Mouse (Mus musculus) liver (tissue): ENCODE results near the gene Gpr107.

Experiments used
- DNase-seq: peaks from one replicate; pipeline ENCODE4 v3.0.0-alpha.2; 2020; ENCODE audit warnings: mixed read lengths

Gpr107 gene

DNA sequence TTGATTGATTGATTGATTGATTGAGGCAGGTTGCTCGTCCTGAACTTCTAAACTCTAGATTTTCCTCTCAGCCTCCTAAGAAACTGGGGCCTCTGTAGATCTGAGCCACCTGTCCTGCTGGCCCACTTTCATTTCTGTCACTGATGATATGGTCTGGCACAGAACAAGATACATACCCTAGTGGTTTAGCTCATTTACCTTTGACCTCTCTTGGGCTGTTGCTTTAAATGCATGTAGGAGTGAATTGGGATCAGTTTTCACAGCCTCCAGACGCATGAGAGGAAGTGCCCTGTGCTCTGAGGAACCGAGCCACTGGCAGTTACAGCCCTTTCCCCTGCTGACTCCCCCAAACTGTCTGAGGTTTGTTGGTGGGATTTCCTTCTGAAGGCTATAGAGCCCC, 50.2 kb downstream of the Gpr107 start:
- no peak for DNase-seq

DNA sequence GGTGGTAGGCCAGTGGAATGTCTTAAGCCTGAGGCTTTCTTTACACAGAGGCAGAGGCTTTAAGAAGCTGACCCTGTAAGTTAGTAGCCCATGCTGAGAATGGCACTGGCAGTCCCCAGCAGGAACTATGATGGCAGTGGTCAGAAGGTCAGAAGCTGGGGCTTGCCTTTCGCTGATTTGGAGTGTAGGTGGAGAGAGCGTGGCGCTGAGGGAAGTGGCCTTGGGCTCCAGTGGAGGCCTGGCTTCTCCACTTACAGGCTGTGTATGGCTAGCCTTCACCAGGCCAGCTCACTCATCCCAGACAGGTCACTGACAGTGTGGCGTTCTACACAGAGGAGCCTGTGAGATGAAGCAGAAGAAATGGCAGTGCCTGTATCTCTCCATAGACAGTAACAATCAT, 50.8 kb downstream of the Gpr107 start:
- DNase-seq, result no peak

DNA sequence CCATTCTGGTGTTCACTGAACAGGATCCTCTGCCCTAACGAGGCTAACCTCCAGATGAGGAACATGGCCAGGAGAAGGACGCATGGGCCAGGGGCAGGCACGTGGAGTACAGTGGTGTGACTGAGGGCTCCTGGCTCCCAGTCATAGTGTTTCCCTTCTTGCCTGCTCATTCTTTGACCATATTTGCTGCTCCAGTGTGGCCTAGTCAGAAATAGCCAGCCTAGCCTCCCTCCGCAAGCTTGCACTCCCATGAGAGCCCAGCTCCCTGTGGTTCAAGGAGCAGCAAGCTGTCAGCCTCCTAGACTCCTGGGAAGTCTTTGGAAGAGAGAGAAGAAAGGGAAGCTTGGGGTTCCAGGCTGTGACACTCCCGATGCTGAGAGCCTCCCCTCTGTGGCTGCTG, 52.6 kb downstream of the Gpr107 start:
- DNase-seq, result no peak

DNA sequence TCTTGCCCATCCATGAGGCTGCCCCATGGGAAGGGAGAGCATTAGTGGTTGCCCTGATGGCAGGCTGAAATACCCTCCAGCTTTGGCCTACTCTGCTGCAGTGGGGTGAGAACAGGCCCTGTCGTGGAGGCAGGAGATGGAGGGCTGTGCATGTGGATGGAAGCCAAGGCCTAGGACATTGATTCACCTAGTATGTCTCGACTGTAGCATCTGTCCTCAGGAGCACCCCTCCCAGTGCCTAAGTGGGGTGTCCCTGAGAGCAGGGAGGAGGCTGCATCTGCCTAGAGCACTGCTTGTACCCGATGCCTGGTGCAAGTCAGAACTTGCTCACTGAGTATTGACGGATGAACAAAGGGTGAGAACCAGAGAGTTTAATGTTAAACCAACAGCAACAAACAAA, 54.1 kb downstream of the Gpr107 start:
- DNase-seq, result no peak

DNA sequence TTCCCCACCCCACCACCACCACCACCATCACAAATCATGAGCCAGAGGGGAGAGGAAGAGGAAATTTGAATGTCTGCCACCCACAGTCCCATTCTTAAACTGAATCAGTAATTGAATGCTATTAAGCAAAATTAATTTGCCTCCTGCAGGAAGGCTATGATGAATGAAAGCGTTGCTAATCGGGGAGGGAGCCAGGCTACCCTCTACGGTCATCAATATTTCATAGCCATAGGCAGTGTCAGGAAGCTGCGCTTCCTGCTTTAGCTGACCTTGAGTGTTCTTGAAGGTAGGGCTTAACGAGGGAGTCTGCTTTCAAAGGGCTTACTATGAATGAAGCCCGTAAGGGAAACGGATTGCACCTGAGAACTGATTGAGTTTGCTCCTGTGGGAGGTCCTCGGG, 54.8 kb downstream of the Gpr107 start:
- DNase-seq, result no peak

DNA sequence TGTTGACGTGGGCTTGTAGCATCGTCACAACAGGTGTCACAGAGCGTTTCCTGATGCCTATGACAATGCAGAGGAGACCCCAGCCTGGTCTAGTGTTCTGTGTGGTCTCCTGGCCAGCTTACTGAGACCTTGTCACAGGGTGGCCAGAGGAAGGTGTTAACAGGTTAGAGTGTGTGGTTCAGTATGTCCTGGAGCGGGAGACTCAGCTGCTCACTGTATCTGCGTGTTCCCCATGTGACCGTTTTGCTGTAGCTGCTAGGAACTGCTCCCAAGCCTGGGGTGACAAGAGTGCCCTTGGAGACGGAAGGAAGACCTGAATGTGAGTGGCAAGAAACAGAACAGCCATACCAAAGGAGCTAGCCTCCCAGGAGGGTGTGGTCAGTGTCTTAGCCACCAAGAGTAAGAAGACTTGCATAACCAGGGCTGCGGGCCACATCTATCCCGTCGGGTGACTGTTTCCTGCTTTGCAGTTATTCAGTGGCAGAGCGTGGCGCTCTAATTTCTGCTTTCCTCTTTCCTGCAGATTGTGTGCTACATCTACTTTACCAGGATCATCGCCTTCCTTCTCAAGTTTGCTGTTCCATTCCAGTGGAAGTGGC, 56.5 kb downstream of the Gpr107 start:
- no peak for DNase-seq

DNA sequence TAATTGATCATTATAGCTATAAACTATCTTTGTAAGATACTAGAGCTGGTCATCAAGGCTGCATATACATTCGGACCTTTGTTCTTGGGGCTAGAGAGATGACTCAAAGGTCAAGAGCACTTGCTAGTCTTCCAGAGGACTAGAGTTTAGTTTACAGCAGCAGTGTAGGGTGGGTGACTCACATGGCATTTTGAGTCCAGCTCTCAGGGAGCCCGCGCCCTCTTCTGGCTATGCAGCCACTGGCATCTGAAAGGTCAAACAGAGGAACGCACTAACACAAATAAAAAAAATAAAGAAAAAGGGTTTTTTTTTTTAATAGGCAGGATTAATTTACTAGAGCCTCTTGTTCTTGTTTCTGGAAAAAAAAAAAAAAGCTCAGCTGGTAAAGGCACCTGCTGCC, 57.4 kb downstream of the Gpr107 start:
- no peak for DNase-seq

DNA sequence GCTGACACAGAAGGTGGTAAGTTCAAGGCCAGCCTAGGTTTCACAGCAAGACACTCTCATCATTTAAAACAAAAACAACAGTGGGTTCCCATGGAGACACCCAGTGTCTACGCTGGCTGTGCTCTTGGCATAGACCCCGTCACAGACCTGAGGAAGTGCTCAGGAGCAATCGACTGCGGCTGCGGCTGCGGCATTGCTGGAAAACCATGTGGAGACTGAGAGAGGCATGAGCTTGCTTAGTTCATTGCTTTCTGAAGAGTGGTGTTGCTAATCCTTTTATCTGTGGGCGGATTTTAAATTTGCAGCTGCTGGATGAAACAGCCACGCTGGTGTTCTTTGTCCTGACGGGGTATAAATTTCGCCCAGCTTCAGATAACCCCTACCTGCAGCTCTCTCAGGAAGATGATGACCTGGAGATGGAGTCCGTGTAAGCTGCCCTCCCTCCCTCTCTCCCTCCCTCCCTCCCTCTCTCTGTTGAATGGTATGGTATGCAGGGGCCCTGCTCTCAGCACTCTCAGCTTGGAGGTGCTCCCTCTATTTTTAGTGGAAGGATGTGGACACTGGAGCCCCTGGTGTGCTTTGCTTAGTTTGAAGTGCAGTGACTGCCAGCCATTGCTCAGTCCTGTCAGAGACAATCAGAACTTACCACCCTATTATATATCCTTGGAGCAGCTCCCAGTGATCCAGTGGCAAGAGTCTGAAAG, 58.2 kb downstream of the Gpr107 start:
- no peak for DNase-seq

DNA sequence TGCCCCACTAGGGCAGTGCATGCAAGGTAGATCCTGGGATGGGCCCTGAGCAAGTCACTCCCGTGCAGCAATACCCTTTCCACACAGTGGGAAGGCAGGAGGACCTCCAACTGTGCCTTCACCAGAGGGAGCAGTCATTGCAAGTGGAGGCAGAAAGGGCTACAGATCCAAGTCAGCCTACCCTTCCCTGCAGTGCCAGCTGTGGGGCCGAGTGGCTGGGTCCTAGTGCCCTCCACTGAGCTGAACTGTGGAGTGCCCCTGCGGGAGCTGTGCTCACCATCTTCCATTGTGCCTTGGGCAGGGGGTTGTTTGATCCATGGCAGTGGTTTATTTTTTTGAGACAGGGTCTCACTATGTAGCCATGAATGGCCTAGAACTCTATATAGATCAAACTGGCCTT, 59.1 kb downstream of the Gpr107 start:
- no peak for DNase-seq

DNA sequence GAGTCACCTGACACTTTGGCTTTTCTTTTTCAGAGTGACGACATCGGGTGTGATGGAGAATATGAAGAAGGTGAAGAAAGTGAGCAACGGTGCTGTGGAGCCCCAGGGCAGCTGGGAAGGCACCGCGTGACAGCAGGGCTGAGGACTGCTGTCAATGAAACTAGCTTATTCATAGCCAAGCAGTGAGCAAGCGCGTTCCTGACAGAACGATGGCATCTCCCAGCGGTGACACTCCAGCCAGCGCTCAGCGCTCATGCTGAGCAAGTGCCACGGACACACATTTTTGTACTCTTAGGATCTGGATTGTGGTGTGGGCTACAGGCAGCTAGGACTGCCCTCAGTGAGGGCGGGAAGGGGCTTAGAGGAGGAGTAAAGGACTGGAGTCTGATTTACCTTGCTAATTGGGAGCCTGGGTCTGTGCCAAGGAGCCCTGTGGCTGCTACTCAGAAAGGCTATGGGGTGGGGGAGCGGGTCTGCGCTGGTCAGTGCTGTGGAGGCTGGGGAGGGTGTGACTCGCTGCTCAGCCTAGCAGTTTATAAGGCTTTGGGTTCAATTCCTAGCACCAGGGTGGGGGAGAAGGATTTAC, 62.2 kb downstream of the Gpr107 start:
- no peak for DNase-seq

DNA sequence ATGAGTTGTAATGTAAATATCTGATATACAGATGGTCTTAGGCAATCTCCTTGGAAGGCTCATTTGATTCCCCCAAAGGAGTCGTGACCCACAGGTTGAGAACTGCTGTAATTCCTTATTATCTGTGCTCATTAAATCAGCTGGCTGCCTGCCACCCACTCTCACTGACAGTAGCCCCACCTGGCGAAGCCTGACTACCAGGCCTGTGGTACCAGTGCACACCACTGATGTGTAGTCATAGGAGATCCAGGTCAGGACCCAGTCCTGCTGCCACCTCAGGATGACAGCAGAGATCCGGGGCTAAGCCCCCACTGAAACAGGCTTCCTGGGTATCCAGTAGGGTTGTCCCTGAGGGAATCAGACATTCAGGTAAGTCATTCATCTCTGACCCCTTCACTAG, 66.5 kb downstream of the Gpr107 start:
- no peak for DNase-seq

DNA sequence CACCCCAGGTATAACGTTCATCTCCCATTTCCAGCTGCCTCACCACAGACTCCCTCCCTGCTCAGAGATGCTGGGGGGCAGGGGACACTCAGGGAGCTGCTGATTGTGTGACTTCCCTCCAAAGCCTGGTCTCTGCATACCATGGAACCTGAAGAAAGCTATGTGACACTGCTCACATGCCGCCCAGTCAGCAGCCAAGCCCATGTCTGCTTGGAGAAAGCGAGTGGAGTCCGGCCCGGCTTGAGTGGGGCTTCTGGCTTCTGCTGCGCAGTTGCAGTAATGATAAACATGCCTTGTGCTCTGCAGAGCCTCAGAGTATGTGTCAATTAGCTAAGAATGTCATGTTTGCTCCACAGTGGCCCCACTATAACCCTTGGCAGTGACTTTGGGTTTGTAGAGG, 67.4 kb downstream of the Gpr107 start:
- DNase-seq, result no peak

DNA sequence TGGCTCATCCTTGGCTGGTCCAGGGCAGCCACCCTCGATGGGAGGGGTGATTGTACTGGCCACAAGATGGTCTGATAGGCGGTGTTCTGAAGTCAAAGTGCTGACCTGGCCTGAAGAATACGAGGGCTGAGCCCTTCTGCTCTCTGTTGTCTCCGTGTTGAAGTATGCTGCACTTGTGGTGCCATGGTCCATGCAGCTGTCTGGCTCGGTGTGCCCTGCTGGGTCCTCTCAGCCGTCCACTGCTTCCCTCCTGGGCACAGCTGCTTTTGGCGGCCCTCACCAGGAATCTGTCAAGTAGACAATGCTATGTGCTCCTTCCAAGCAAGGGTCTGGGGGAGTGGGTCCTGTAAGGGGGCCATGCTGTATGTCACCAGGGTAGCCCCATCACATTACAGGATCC, 68.7 kb downstream of the Gpr107 start:
- DNase-seq, result no peak

DNA sequence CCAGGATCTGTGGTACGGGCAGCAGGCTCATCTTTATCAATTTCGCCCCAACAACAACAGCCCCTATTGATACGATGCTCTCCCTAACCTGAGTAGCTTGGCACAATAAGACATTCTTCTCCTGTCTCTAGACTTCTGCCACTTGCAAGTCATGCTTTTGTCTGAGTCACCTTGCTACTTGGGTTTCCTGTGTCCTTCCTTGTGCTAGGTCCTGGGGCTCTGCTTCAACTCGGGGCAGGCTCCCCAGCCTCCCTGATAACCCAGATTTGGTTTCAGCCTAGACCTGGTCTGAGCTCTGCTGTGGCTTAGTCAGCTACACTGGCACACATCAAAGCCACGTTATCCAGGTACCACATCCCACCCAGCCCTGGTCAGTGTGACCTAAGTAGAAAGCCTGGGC, 69.5 kb downstream of the Gpr107 start:
- no peak for DNase-seq

DNA sequence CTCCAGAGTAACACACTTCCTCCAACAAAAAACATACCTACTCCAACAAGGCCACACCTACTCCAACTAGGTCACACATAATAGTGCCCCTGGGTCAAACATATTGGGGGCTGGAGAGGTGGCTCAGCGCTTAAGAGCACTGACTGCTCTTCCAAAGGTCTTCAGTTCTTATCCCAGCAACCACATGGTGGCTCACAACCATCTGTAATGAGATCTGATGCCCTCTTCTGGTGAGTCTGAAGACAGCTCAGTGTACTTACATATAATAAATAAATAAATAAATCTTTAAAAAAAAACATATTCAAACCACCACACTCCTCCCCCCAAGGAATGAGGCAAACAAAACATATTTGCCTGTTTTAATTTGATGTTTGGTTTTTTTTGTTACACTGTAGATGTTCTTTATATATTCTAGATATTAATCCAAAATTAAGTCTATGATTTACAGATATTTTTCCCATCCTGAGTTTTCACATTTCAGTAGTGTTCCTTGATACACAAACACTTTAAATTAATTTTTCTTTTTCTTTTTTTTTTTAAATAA, 76.7 kb downstream of the Gpr107 start:
- no peak for DNase-seq

DNA sequence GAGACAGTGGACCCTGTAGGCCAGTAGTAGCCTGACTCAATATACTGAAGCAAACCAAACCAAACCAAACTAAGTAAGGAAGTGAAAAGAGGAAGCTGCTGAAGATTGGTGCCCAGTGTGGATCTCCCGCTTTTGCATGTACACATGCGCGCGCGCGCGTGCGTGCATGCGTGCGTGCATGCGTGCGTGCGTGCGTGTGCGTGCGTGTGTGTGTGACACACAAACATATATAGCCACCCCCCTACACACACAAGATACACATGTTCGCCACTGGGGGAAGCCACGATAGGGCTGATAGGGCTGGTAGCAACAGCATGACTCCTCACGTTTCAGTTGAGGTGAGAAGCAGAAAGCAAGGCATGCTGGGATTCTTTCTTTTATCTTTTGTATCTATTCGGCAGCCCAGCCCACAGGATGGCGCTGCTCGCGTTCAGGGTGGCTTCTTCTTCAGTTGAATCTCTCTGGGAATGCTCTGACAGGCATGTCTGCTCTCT, 87.1 kb downstream of the Gpr107 start:
- DNase-seq, result peak; percentile 50

DNA sequence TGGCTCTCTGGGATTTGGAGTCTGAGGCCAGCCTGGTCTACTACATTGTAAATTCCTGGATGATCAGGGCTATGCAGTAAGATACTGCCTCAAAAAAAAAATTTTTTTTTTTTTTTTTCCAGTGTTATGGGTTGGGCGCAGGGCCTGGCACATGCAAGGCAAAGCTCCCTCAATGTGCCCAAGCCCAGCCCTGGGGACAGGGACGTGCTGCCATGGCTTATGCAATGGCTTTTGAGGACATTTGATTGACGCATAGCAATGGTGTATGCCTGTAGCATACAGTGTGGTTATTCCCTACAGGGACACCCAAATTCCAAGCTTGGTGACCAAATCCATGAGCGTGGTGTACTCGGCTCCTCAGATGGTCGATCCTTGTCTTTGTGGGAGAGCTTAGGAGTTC, 87.7 kb downstream of the Gpr107 start:
- no peak for DNase-seq

DNA sequence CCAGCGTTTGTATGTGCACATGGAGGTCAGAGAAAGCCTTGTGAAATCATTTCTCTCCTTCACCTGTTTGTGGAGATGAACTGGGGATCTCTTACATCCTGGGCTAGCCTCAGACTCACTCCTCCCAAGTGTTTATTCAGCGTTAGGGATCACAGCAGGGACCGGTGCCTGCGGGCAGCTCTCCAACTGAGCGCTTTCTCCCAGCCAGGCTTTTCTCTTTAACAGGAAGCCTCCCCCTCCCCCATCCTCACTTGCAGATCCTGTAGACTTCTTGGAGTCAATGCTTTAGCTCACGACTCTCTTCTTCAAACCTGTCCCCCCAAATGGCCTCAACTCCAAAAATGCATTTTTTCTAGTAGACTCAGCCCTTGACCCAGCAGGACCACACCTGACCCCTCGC, 89.5 kb downstream of the Gpr107 start:
- DNase-seq, result no peak

DNA sequence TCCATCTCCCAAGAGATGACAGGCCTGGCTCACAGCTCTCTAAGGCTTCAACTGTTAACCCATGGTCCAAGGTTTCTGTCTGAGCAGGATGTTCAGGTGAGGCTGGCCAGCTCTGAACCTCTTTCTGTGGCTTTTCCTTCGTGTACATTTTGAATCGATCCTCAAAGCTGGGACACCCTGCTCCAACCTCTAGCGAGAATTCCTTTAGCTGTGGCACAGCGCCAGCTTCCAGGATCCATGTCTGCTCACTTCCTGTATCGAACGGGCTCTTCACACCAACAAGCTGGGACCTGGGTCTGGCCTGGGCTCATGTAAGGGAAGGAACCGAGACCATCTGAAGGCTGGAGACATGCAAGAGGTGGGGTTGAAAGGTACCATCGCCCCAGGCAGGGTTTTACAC, 92.1 kb downstream of the Gpr107 start:
- no peak for DNase-seq

DNA sequence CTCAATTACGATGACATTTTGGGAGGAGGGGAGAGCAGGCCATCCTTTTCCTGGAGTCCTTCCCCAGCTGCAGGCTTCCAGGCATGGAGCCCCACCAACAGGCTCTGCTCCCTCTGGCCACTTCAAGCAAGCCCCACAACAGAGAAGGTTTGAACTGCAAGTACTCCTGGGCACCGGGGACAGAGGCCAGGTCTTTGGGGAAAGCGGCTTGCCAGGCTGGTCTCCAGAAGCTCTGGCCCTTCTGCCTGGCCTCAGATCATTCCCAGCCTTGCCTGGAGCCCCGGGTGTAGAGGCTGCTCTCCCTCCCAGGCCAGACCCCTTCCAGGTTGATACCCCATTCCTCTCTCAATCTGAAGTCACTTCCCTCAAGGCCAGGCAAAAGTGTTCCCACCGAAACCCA, 92.9 kb downstream of the Gpr107 start:
- DNase-seq, result no peak

DNA sequence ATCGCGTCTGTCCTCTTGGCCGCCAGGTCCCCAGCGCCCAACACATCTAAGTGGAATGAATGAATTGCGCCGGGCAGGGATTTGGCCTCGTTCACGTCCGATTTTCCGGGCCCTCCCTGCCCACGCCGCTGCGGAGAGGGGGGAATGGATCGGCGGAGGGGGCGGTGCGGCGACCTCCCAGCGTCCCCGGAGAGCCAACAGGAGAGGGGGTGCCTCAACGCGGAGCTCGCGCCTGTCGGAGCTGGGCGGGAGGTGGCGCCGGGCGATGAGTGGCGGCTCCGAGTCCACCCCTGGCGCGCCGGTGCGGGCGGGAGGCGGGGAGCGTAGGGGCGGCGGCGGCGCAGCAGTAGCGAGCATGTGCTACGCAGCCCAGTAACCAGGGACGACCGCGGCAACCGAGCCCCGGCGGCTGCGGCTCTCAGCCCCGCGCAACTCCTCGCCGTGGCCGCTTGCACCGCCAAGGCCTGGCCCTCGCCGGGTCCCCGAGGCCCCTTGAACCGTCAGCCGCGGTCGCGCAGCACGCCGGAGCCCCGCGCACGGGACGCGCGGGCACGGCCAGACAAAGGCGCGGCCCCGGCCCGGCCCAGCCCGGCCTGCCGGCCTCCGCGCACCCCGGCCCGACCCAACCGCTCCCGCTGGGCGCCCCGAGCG, 93.5 kb downstream of the Gpr107 start, which contains the start of gene Ncs1:
Gene Ncs1 (plus strand): TSS at position 333 of the 651 bp plus-strand sequence.
- peak; percentile 67 for DNase-seq

DNA sequence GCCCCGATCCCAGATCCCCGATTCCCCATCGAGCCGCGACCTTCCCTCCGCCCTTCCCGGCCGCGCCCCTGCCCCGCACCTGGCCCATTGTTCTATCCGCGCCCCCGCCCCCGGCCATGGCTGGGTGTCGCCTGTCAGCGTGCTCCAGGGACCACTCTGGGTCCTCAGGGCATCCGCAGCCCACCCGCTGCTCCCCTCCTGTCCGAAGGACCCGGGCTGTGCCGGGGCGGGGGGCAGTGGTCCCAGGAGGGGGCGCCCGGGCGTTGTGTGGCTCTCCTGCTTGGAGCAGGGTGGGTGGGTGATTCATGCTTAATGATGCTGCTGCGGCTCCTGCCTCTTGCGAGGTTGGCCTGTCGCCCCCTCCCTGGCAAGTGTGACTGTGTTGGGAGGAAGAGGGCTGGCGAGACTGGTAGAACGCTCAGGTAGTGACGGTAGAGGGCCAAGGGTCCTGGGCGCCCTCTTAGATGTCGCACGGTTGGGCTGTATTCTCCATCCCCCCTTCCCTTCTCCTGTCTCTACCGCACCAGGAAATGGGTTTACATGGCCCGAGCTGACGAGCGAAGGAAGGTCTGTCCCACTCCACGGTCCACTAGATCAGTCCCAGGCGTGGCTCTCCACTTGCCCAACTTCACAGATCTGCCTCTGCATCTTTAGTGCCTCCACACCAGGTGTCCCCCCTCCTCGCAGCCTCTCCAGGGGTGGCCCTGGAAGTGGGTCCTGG, 94.3 kb downstream of the Gpr107 start:
- no peak for DNase-seq

DNA sequence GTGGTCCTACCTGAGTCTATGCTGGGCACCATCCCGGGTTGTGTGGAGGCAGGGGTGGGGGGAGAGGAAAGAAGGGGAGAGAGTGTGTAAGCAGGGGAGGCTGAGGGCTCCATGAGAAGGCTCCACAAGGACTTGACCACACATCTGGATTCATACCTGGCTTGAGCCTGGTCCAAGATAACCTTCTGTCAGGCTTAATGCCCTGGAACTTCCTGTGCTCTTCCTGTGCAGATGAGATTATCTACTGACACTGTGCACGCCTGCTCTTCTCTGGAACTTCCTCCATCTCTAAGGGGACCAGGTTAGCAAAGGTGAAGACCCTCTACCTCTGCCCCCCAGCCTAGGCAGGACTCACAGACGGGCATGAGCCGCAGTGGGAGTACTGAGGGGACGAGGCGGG, 96.7 kb downstream of the Gpr107 start:
- DNase-seq, result no peak
